Mouse (Mus musculus) frontal cortex, postnatal 36 days (tissue): ENCODE results near the gene Eno2.
A peak's percentile ranks its signal among the peaks of the same experiment; 100 is the strongest.

Experiments used
- DNase-seq, 2 experiments: peaks; one replicate each; pipeline ENCODE4 v3.0.0; 2022; ENCODE audit warnings: low spot score in 2 of 2

Gene Eno2

GRCm38 (mm10) chr6:124767536-124767919 lies 1.9 kb downstream of the Eno2 start:
- DNase-seq: no peak

DNA sequence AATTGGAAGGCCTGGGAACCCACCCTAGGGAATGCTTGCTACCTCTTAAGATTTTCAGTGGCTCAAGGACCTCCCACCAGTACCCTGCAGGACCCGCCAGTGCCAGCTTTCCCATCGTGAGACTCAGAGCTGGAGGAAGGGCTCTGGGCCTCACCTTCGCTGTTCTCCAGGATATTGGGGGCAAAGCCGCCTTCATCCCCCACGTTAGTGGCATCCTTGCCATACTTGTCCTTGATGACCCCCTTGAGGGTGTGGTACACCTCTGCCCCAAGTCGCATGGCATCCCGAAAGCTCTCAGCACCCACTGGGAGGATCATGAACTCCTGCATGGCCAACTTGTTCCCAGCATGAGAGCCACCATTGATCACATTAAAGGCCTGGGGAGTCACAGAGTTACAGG lies 3.5 kb downstream of the Eno2 start:
- no peak for DNase-seq

DNA sequence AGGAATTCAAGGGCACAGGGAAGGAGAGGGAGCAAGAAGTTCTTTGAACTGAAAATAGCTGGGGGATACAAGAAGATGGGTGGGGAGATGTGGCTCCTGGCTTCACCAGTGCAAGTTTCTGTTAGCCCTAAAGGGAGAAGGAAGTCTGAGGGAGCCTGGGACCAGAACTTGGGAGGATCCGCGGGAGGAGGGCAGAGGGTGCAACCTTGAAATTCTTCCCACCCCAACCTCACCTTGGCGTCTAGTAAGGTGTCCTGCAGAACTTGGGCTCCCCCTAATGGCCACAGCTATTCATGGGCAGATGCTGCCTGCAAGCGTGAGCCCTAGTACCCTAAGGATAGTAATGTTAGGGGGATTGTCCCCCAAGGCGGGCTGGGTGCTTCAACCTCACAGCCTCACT lies 10.2 kb downstream of the Eno2 start:
- DNase-seq: peak; percentile 83 to 86

DNA sequence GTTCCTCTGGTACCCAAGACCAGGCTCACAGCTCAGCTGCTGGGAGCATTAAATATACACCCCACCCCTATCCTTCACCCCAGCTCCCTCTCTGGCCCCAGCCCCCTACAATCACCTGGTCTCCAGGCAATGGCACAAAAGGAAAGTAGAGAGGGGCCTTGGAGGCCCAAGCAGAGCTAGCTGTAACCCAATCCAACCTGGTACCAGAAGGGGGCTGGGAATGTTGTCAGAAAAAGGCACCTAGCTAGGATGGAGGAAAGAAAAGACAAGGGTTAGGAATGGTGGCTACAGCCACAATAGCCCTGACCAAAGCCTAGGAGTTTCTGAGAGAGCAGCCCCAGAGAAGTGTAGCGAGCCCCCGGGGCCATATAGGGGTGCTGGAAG lies 10.6 kb downstream of the Eno2 start:
- DNase-seq: no peak

DNA sequence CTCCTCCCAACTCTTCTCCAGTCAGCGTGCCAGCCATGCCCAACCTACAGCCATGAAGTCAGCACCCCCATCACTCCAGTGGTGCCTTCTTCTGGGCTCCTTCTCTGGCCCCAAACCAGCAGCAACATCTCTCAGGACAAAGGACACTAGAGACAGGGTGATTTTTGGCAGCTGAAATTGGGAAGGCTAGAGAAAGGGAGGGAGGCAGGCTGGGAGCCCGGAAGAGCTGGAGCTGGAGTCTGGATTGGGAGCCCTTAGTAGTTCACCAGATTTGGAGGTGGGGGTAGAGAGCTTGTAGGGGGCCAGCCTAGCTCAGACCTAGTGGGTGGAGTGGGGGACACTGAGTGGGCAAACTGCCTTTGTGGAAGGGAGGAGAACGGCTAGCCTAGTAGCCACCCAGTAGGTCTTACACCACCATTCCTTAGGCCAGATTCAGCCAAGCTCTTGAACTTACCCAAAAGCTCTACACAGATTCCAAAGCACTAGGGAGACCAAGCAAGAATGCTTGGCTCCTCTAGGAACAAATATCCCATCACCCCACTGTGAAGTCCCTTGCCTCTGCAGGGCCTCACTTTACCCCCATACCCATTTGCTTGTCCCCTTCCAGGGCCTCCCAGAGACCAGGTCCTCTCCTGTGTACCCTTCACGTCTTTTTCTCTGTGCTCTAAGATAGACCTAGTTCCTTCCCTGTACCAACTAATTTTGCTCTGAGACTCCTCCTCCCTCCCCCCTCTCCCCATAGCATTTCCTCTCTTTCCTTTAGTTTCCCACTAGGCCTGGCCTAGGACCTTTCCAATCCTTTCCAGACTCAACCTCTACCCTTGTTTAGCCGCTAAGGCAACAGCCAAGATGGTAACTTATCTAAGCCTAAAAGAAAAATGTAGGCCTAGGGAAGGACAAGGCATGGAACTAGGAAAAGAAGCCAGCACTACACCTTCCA lies 11.3 kb downstream of the Eno2 start:
- DNase-seq: peak in 1 of 2 experiments; percentile 72

DNA sequence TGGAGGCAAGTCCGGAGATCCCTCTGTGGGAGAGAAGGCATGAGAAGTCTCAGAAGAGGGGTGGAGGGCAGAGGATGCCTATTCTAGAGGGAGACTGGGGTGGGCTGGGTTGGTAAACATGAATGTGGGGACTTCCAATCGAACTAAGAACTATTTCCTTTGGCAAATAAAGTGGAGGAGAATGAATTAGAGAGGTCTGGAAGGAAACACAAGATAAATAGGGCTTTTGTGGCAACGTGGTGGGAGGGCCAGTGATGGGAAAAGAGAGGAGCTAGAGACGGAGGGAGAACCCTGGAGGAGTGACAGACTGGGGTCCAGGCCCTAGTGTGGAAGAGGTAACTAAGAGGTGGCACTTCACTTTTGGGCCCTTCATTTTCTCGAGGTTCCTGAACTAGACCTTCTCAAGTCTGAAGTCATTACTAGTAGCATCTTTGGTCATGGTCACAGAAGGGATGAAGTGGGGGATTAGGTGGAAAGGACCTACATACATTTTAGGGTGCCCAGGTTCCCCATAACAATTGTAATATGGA lies 12.1 kb downstream of the Eno2 start:
- DNase-seq: no peak

DNA sequence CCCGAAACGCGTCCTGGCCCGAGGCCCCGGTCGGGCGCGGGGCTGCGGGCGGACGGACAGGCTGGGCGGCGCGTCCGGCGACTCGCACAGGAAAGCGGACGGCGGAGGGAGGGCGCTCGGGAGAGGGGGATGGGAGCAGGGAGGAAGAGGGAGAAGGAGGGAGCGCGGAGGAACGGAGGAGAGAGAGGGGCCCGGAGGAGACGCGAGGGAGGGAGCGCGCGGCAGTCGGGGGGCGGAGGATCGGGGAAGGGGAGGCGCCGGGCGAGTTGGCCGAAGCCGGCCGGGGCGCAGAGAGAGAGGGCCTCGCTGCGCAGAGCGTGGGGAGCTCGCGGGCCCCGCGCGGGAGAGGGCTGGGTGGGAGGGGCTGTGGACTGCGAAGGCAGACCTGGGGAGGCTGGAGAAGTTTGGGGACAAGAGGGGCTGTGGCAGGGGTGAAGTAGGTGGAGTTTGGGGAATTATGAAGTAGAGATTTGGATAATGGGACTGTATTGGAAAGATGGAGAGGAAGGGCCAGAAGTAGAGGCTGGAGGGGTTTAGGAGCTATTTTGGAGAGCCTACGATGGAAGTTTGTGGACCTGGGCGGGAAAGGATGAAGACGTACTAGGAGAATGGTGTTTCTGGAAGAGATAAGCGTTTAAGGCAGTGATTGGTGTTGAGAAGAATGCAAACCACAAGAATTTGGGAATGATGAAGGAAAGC lies 12.7 kb downstream of the Eno2 start:
- DNase-seq: peak; percentile 77 to 85

GRCm38 (mm10) chr6:124755831-124756595 lies 13.5 kb downstream of the Eno2 start, which contains the start of the genes Gm45234 and Atn1:
TSS of gene Gm45234 (minus strand) at chr6:124756021.
TSS of gene Atn1 (minus strand) at chr6:124756524.
- DNase-seq: no peak

GRCm38 (mm10) chr6:124755306-124755705 lies 14.2 kb downstream of the Eno2 start:
- DNase-seq: no peak

DNA sequence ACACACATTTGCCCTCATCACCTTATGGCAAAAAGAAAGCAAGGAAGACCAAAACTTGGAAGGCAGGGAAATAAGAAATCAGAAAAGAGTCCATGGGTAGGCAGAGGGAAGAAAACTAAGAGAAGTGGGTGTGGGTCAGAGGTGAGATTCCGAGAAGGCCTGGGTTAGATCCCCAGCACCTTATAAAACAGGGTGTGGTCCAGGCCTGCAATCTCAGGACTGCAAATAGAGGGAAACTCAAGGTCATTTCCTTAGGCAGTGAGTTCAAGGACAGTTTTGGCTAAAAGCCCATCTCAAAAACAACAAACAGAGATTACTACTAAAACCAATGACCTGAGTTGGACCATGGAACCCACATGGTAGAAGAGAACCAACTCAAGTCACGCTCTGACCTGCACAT lies 15.6 kb downstream of the Eno2 start:
- DNase-seq: no peak

GRCm38 (mm10) chr6:124750405-124750804 lies 19.1 kb downstream of the Eno2 start:
- DNase-seq: no peak

GRCm38 (mm10) chr6:124746654-124747632 lies 22.5 kb downstream of the Eno2 start:
- no peak for DNase-seq

DNA sequence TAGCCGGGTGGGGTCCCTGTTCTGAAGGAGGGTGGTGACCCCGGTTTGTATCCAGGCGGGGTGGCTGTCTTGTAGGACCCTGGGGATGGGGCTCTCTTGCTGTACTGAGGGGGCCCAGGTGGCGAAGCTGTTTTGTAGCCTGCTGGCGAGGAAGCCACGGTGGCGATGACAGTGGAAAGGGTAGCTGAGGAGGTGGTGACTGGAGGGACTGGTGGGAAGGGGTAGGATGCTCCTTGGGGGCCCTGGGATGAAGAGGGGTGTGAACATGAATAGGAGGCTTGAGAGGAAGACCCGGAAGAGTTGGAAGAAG lies 23.2 kb downstream of the Eno2 start:
- DNase-seq: no peak

GRCm38 (mm10) chr6:124745490-124746295 lies 23.8 kb downstream of the Eno2 start:
- peak; percentile 92 to 96 for DNase-seq

DNA sequence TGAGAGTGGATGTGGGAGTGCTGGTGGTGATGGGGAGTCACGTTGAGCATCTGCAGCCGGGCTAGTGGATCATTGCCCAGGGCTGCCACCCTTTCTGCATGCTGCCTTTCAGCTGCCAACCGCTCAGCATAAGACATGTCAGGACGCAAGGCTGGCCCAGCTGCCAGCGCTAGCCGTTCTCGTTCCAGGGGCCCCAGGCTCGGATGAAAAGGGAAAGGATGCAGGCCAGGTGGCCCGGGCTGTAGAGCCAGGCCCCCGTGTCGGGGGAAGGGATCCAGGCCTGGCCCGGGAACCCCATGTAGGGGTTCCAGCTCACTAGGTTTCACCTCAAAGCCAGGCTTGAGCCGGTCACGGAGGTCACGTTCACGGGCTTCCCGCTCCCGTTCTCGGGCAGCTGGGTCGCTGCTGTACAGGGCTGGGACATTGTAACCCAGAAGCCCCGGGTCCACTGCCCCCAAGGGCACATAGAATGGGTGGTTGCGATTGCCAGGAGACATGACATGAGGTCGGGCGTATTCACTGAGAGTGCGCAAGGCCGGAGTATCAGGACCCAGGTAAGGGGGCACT lies 24.6 kb downstream of the Eno2 start:
- no peak for DNase-seq

DNA sequence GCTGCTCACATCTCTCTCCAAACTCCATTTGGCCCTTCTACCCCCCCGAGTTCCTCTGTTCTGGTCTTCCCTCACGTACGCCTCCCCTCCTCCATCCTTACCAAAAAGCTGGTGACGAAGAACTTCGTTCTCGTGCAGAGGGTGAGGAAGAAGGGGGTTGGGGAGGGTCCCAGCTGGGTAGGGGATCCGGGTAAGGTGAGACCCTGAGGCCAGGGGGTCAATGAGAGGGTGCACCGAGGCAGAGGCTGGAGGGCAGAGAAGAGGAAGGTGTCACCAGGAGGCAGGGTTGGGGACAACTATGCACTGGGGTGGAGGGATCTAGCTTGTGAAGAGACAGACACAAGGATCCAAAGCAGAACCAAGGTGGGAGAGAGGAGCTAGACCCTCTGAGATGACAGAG lies 25.8 kb downstream of the Eno2 start:
- no peak for DNase-seq

DNA sequence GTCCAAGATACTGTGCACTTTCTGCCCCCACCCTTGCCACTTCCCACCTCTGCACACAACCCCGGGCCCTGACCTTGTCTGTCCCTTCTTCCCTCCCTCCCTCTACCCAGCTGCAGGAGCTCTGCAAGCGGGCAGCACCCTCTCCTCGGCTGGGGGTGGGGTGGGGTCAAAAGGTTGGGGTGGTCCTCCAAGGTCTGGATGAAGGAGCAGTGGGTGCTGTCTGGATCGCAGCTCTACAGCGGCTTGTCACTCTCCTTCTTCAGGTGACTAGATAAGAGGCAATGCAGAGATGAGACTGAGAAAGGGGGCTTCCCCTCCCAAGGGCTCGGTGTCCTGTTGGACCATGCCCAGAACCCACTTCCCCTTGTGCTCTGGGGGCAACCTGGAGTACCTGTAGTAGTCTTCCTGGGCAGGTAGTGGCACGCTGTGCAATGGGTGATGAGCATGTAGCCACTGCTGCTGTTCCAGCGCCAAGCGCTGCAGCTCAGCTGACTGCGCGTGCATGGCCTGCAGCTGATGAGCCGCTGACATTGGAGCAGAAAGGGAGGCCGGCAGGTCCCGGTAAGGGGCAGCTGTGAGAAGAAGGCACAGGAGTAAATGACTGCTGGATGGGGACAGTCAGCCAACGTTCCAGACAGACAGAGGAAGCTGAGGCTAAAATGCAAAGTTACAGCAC lies 26.5 kb downstream of the Eno2 start:
- no peak for DNase-seq

DNA sequence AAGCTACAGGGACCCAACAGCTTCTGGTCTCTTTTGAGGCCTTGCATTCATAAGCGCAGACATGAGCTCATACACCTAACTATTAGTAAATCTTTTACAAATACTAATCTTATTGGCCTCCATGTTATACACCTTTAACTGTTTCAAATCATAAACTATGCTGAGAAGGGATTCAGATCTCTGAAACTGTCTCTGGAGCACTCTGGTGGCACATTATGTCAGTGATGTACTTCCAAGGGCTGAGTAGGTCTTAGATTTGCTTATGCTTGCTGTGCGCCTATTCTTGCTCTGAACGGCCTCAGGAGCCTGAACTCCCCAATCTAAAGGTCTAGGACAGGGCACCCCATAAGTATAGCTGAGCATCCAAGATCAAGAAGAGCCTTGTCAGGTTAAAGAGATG lies 27.6 kb downstream of the Eno2 start:
- no peak for DNase-seq
